ENCODE assay signal across 8 mouse cellular contexts in genomic region chr3:37722487-37723060, GRCm38 (mm10). TPM values are rescaled to one million over a fixed set of nuclear protein-coding genes. Genes with fewer than 3 reads are reported as not detected.
A peak's percentile ranks its signal among the peaks of the same experiment; 100 is the strongest.
DNase-seq lines count a peak whose midpoint lies in the region; ATAC-seq and TF ChIP-seq lines count a peak whose summit lies in the region.

No protein-coding gene starts in this region.

- no peaks in the 10 kb centered on the region for H3K36me3 ChIP-seq in kidney, embryonic 15.5 days
- no peaks in the 10 kb centered on the region for H3K36me3 ChIP-seq in embryonic facial prominence, embryonic 13.5 days
- H3K36me3 ChIP-seq in hindbrain, postnatal 0 days (ENCODE audit: insufficient read depth, low read length): no peaks in the 10 kb centered on the region

- H3K4me3 ChIP-seq in kidney, embryonic 15.5 days (replicated peaks): peak overlapping the region; percentile 42
- peak overlapping the region; percentile 39 for H3K4me3 ChIP-seq in embryonic facial prominence, embryonic 13.5 days
- H3K4me3 ChIP-seq in hindbrain, postnatal 0 days (ENCODE audit: low read length): no peak overlapping the region

- H3K27ac ChIP-seq in kidney, embryonic 15.5 days: peak overlapping the region; percentile 70
- peak overlapping the region; percentile 78 for H3K27ac ChIP-seq in embryonic facial prominence, embryonic 13.5 days
- peak overlapping the region; percentile 75; the same call in 1 of the 2 replicates for H3K27ac ChIP-seq in hindbrain, postnatal 0 days

- H3K9ac ChIP-seq in kidney, embryonic 15.5 days: peak overlapping the region; percentile 25; the same call in 1 of the 2 replicates
- H3K9ac ChIP-seq in embryonic facial prominence, embryonic 13.5 days: peak overlapping the region; percentile 58
- H3K9ac ChIP-seq in hindbrain, postnatal 0 days (replicated peaks; ENCODE audit: low read length): no peak overlapping the region

- peaks cover 37% of the 10 kb centered on the region for H3K4me1 ChIP-seq in kidney, embryonic 15.5 days
- peaks cover 27% of the 10 kb centered on the region for H3K4me1 ChIP-seq in embryonic facial prominence, embryonic 13.5 days
- H3K4me1 ChIP-seq in hindbrain, postnatal 0 days (ENCODE audit: insufficient read depth, low read length): peaks cover 12% of the 10 kb centered on the region; the same call in 1 of the 2 replicates

- no peak for DNase-seq in kidney, adult 18-20 months
- DNase-seq in hindbrain, postnatal 0 days (ENCODE audit: low spot score): peak; percentile 11
- peak; percentile 23 for DNase-seq in neural tube, embryonic 10.5 days (ENCODE audit: extremely low spot score, low spot score)
- no peak for DNase-seq in thymus, postnatal 10 days (ENCODE audit: low spot score in 2 of 2)
- no peak for DNase-seq in adrenal gland, adult (ENCODE audit: inconsistent age in 2 of 2, low spot score in 1 of 2)

- 47% methylated on average over 12 of the region's 12 CpGs for WGBS in kidney, embryonic 15.5 days
- 30% methylated on average over 12 of the region's 12 CpGs for WGBS in embryonic facial prominence, embryonic 13.5 days
- 54% methylated on average over 12 of the region's 12 CpGs for WGBS in hindbrain, postnatal 0 days

- no peaks in the 10 kb centered on the region for H3K9me3 ChIP-seq in kidney, embryonic 15.5 days (replicated peaks)
- H3K9me3 ChIP-seq in embryonic facial prominence, embryonic 13.5 days: no peaks in the 10 kb centered on the region
- H3K9me3 ChIP-seq in hindbrain, postnatal 0 days (ENCODE audit: low read length): no peaks in the 10 kb centered on the region

- no peak for TF ChIP-seq CTCF in hindbrain, postnatal 0 days (IDR thresholded peaks at IDR 0.05; ENCODE audit: low read depth)

- H3K4me2 ChIP-seq in kidney, embryonic 15.5 days: peak overlapping the region; percentile 71
- peak overlapping the region; percentile 64 for H3K4me2 ChIP-seq in embryonic facial prominence, embryonic 13.5 days
- peak overlapping the region; percentile 68 for H3K4me2 ChIP-seq in hindbrain, postnatal 0 days (ENCODE audit: low read depth, low read length)

- no peaks in the 10 kb centered on the region for H3K27me3 ChIP-seq in kidney, embryonic 15.5 days
- peaks cover 6% of the 10 kb centered on the region; the same call in 1 of the 2 replicates for H3K27me3 ChIP-seq in embryonic facial prominence, embryonic 13.5 days
- H3K27me3 ChIP-seq in hindbrain, postnatal 0 days (ENCODE audit: insufficient read depth, low read length): 0 out of 2 replicates have a peak, but pooled peaks cover 4% of the 10 kb centered on the region

- ATAC-seq in kidney, embryonic 15.5 days (replicated peaks; ENCODE audit: low FRiP score): no peak
- ATAC-seq in embryonic facial prominence, embryonic 13.5 days (ENCODE audit: insufficient number of reproducible peaks, insufficient read depth, low FRiP score, low TSS enrichment, low read depth): no peak
- ATAC-seq in hindbrain, postnatal 0 days: no peak
- no peak for ATAC-seq in megakaryocyte progenitor cell, adult 5-6 weeks (replicated peaks; ENCODE audit: poor library complexity)

RNA-seq across cellular contexts. Expression of gene Gm5148, which starts 1.7 kb away (rescaled TPM):
- 8.1 and 8.2 TPM in 2 replicates for polyA plus RNA-seq in kidney, embryonic 15.5 days (2015; fragmentation: Nextera tagmentation; extraction: Ambion mirVana)
- 6.2 and 7.5 TPM in 2 replicates for polyA plus RNA-seq in embryonic facial prominence, embryonic 13.5 days (2015; fragmentation: Nextera tagmentation; extraction: Ambion mirVana)
- total RNA-seq in hindbrain, postnatal 0 days (2014; rRNA removed): 8.7 and 10.5 TPM in 2 replicates
- 12.0 and 12.5 TPM in 2 replicates for polyA plus RNA-seq in hindbrain, postnatal 0 days (2015; fragmentation: Nextera tagmentation; extraction: Ambion mirVana)
- total RNA-seq in megakaryocyte progenitor cell, adult 5-6 weeks (2015): 0.39 and 0.52 TPM in 2 replicates
- total RNA-seq in megakaryocyte progenitor cell, adult 5-6 weeks (2017): 20.9 and 25.2 TPM in 2 replicates

Comparison
In these comparisons a context has a peak if more than half of its experiments do, and no peak if none do; other contexts are left out.
1. DNase-seq: peak in hindbrain, postnatal 0 days (single experiment) and neural tube, embryonic 10.5 days (single experiment); none in kidney, adult 18-20 months (single experiment), thymus, postnatal 10 days (0 of 2) and adrenal gland, adult (0 of 2).
2. Peak in every context shown above with its lines, with median percentiles within 50 percentile points of each other: H3K27ac ChIP-seq and H3K4me2 ChIP-seq.